Mouse (Mus musculus) hindbrain, embryonic 16.5 days (tissue): Measurements from ENCODE around the gene Nudt5. TPM values are rescaled to one million over a fixed set of nuclear protein-coding genes. Genes with fewer than 3 reads are reported as not detected.

Experiments
- ATAC-seq: fragments of 200-750 bp; cut with Nextera tagmentation; 2 replicates; pipeline ENCODE4 v1.8.0; 2017; ENCODE audit warnings: moderate TSS enrichment, moderate library complexity
- H3K27ac ChIP-seq: fragments of 300-500 bp; sonication (generic); 2 replicates; pipeline ENCODE4 v1.5.1; 2014; ENCODE audit warnings: low read depth, mild to moderate bottlenecking, control low read depth, low read length, moderate library complexity
- H3K27me3 ChIP-seq: fragments of 300-500 bp; sonication (generic); replicated peaks from 2 replicates; pipeline ENCODE4 v1.6.1; 2014; ENCODE audit warnings: low read length; ENCODE audit not compliant: control insufficient read depth, insufficient read depth
- H3K36me3 ChIP-seq: fragments of 300-500 bp; sonication (generic); 2 replicates; pipeline ENCODE4 v1.6.1; 2014; ENCODE audit warnings: mild to moderate bottlenecking, low read length, moderate library complexity, mixed read lengths; ENCODE audit not compliant: control insufficient read depth, insufficient read depth
- H3K4me1 ChIP-seq: fragments of 300-500 bp; sonication (generic); 2 replicates; pipeline ENCODE4 v1.6.1; 2014; ENCODE audit warnings: low read depth, low read length; ENCODE audit not compliant: control insufficient read depth, insufficient read depth
- H3K4me2 ChIP-seq: fragments of 300-500 bp; sonication (generic); 2 replicates; pipeline ENCODE4 v1.6.1; 2014; ENCODE audit warnings: mild to moderate bottlenecking, low read length, control low read depth, moderate library complexity
- H3K4me3 ChIP-seq: fragments of 300-500 bp; sonication (generic); 2 replicates; pipeline ENCODE4 v1.5.1; 2014; ENCODE audit warnings: mild to moderate bottlenecking, low read length, control low read depth, moderate library complexity
- H3K9ac ChIP-seq: fragments of 300-500 bp; sonication (generic); 2 replicates; pipeline ENCODE4 v1.6.1; 2014; ENCODE audit warnings: low read depth, mild to moderate bottlenecking, control low read depth, low read length, moderate library complexity
- H3K9me3 ChIP-seq: fragments of 300-500 bp; sonication (generic); 2 replicates; pipeline ENCODE4 v1.6.1; 2014; ENCODE audit warnings: mild to moderate bottlenecking, low read length, moderate library complexity; ENCODE audit not compliant: control insufficient read depth
- WGBS: fragments of 180-500 bp; shearing (Covaris S2); extraction: QIAGEN DNeasy Blood & Tissue Kit; methylation state at CpG from one replicate; pipeline ENCODE4 v1.1.7; 2014; 5-methylcytosine and 5-hydroxymethylcytosine counted together
- polyA plus RNA-seq: library from polyadenylated mRNA; unstranded; fragments of >200 nt; fragmentation: Nextera tagmentation; extraction: Ambion mirVana; gene quantifications from 2 replicates; pipeline ENCODE4 v1.2.1, GENCODE M21; 2015

The Nudt5 gene
- polyA plus RNA-seq, 1 experiment from 2014 or later = 26.4 TPM

- Histone ChIP-seq H3K9ac (no peak overlapping the region), H3K4me2 (no peak overlapping the region), H3K36me3 (0 out of 2 replicates have a peak, but pooled peaks cover 3% of the 10 kb centered on the region), H3K27ac (no peak overlapping the region), H3K4me1 (peaks cover 4% of the 10 kb centered on the region), H3K27me3 (no peaks in the 10 kb centered on the region), H3K4me3 (no peak overlapping the region), H3K9me3 (no peaks in the 10 kb centered on the region)
- WGBS = 93% methylated on average over 9 of the region's 9 CpGs
- ATAC-seq = no peak
Measured at GRCm38 (mm10) chr2:5851116-5851515, 6.3 kb downstream of the Nudt5 start.

DNA sequence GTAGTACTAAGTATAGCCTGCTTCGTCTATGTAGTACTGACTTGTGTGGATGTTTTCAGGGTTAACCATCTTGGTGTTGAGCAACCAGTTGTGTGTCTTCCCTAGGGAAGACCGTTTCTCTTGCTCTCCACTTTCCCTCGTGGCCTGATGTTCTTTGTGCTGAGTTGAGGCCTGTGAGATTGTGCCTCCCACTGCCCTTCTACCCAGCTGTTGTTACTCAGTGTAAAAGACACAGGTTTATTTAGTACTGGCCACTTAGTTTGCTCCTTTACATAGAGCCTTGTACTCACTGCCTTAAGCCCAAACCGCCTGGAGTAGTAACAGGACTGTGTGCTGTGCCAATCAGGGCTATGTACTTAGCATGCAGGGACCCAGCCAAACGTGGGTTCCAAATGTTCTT lies 7.0 kb downstream of the Nudt5 start:
- H3K27me3 ChIP-seq = no peaks in the 10 kb centered on the region
- H3K36me3 ChIP-seq = 0 out of 2 replicates have a peak, but pooled peaks cover 3% of the 10 kb centered on the region
- no peak overlapping the region for H3K4me2 ChIP-seq
- H3K4me3 ChIP-seq = no peak overlapping the region
- no peak for ATAC-seq
- no peak overlapping the region for H3K9ac ChIP-seq
- H3K9me3 ChIP-seq = no peaks in the 10 kb centered on the region
- no peaks in the 10 kb centered on the region for H3K4me1 ChIP-seq
- WGBS = 95% methylated on average over 5 of the region's 5 CpGs
- no peak overlapping the region for H3K27ac ChIP-seq

DNA sequence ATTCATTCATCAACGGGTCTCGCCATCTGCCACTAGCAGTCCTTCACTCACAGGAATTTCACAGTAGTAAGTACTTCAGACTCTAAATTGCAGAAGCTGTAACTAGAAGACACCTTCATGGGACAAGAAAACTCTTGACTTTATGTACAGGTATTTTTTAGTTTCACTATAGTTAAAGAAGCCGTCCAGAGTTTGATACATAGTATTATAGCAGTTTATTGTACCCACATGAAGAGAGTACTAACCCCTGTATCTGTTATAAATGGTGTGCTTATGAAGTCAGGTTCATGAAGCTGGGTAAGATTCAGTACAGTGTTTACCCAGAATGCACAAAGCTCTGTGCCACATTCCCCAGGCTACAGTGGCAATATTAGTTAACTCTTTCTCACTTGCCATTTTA lies 18.0 kb downstream of the Nudt5 start, which contains the start of gene Gm13199:
Gm13199 (minus strand) TSS at position 101 of the 400 bp plus-strand sequence.
- Histone ChIP-seq H3K27ac (no peak within 1 kb of the TSS), H3K4me1 (no peaks in the 10 kb centered on the region), H3K36me3 (peaks cover 9% of the 10 kb centered on the region), H3K27me3 (no peaks in the 10 kb centered on the region), H3K4me2 (no peak within 1 kb of the TSS), H3K9ac (no peak within 1 kb of the TSS), H3K9me3 (no peaks in the 10 kb centered on the region), H3K4me3 (no peak within 1 kb of the TSS)
- 91% methylated on average over 3 of the region's 3 CpGs for WGBS
- ATAC-seq = no peak

- ATAC-seq = no peak
Measured at GRCm38 (mm10) chr2:5867681-5868080, 22.9 kb downstream of the Nudt5 start.

DNA sequence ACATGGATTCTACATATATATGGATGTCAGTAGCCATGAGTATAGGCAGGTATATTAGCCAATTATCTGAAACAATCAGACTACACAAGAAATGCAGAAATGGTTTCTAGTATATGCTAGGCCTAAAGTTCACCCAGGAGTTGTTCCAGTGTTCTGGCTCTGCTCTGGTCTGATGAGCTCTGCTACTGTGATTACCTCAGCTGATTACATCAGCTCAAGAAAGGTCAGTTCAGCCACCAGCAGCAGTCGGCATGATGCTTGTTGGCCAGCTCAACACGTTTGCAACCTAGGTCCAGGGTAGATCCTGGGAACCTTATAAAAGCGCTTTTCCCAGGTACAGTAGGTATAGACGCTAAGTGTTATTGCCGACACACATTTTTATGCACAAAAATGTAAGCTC lies 24.9 kb downstream of the Nudt5 start:
- 91% methylated on average over 5 of the region's 5 CpGs for WGBS

More at GRCm38 (mm10) chr2:5867681-5868080, 22.9 kb downstream of the Nudt5 start:
- Histone ChIP-seq H3K4me3 (no peak overlapping the region), H3K9me3 (no peaks in the 10 kb centered on the region), H3K9ac (no peak overlapping the region), H3K4me1 (no peaks in the 10 kb centered on the region), H3K4me2 (no peak overlapping the region), H3K36me3 (peaks cover 15% of the 10 kb centered on the region), H3K27me3 (no peaks in the 10 kb centered on the region), H3K27ac (no peak overlapping the region)
- 90% methylated on average over 2 of the region's 2 CpGs for WGBS

GRCm38 (mm10) chr2:5877446-5877845 lies 32.6 kb downstream of the Nudt5 start:
- no peaks in the 10 kb centered on the region for H3K27me3 ChIP-seq
- no peak overlapping the region for H3K27ac ChIP-seq
- 70% methylated on average over 3 of the region's 3 CpGs for WGBS
- no peak overlapping the region for H3K9ac ChIP-seq
- H3K9me3 ChIP-seq = no peaks in the 10 kb centered on the region
- no peaks in the 10 kb centered on the region for H3K4me1 ChIP-seq
- no peak overlapping the region for H3K4me2 ChIP-seq
- H3K36me3 ChIP-seq = peaks cover 32% of the 10 kb centered on the region
- no peak overlapping the region for H3K4me3 ChIP-seq
- no peak for ATAC-seq

More for the DNA sequence above, 24.9 kb downstream of the Nudt5 start:
- H3K9me3 ChIP-seq = no peaks in the 10 kb centered on the region
- H3K4me3 ChIP-seq = no peak overlapping the region
- H3K27ac ChIP-seq = no peak overlapping the region
- peaks cover 28% of the 10 kb centered on the region for H3K36me3 ChIP-seq
- no peak overlapping the region for H3K4me2 ChIP-seq
- no peaks in the 10 kb centered on the region for H3K4me1 ChIP-seq
- no peak overlapping the region for H3K9ac ChIP-seq
- ATAC-seq = no peak
- no peaks in the 10 kb centered on the region for H3K27me3 ChIP-seq

GRCm38 (mm10) chr2:5888865-5889264 lies 44.0 kb downstream of the Nudt5 start:
- Histone ChIP-seq H3K27me3 (no peaks in the 10 kb centered on the region), H3K27ac (no peak overlapping the region), H3K4me2 (no peak overlapping the region), H3K9me3 (no peaks in the 10 kb centered on the region), H3K4me3 (no peak overlapping the region), H3K9ac (no peak overlapping the region), H3K36me3 (peaks cover 38% of the 10 kb centered on the region), H3K4me1 (peaks cover 7% of the 10 kb centered on the region)
- WGBS = 91% methylated on average over 5 of the region's 5 CpGs
- ATAC-seq = no peak

DNA sequence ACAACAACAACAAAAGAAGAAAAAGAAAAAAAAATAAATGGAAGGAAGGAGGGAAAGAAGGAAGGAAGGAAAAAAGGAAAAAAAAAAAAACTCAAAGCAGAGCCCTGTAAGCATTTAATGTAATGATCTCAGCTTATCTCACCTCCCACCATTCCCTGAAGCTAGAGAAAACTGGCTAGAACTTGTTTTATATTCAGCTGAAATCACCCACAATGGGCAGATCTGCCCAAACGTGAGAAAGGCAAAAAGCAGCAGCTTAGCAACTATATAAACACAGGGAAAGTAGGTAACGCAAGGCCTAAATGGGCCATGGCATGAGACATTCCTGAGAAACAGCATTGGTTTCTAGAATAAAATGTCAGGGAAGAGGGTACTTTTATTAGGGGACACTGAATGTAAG lies 44.6 kb downstream of the Nudt5 start:
- Histone ChIP-seq H3K9ac (no peak overlapping the region), H3K4me1 (peaks cover 10% of the 10 kb centered on the region), H3K27me3 (no peaks in the 10 kb centered on the region), H3K4me3 (no peak overlapping the region), H3K36me3 (peaks cover 35% of the 10 kb centered on the region), H3K4me2 (no peak overlapping the region), H3K9me3 (no peaks in the 10 kb centered on the region), H3K27ac (no peak overlapping the region)
- 74% methylated on average over 2 of the region's 2 CpGs for WGBS
- ATAC-seq = no peak

DNA sequence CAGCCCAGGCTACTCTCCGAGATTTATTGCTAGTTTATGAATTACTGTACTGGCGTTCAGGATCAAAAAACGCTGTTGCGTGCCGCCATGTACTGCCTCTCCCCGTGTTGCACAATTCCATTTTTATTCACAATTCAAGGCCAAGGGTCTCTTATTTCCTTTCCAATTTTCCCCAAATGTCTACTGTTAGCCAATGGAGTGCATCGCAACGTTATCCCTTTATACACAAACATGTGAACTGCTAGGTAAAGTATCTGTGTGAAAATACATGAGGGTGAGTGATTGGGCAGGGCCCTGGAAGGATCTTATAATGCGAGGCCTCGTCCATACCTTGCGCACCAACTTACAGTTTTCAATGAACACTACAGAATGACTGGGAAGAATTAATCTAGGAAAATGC lies 49.5 kb downstream of the Nudt5 start:
- peak overlapping the region; percentile 98; the same call in 1 of the 2 replicates for H3K9ac ChIP-seq
- peak overlapping the region; percentile 61 for H3K4me2 ChIP-seq
- 34% methylated on average over 11 of the region's 11 CpGs for WGBS
- peak overlapping the region; percentile 94 for H3K4me3 ChIP-seq
- H3K9me3 ChIP-seq = no peaks in the 10 kb centered on the region
- peaks cover 11% of the 10 kb centered on the region for H3K4me1 ChIP-seq
- H3K36me3 ChIP-seq = peaks cover 5% of the 10 kb centered on the region; the same call in 1 of the 2 replicates
- no peak for ATAC-seq
- no peaks in the 10 kb centered on the region for H3K27me3 ChIP-seq
- H3K27ac ChIP-seq = no peak overlapping the region
